Mouse (Mus musculus) neural tube, embryonic 12.5 days (tissue): ENCODE results near the gene Vmn1r85. TPM values are rescaled to one million over a fixed set of nuclear protein-coding genes. Genes with fewer than 3 reads are reported as not detected.
A peak's percentile ranks its signal among the peaks of the same experiment; 100 is the strongest.

Experiments
- ATAC-seq: fragments of 200-750 bp; cut with Nextera tagmentation; 2 replicates; pipeline ENCODE4 v1.8.0; 2017; ENCODE audit warnings: low read depth, mild to moderate bottlenecking, moderate TSS enrichment, moderate library complexity; ENCODE audit not compliant: low FRiP score
- H3K27ac ChIP-seq: fragments of 300-500 bp; sonication (generic); 2 replicates; pipeline ENCODE4 v1.5.1; 2016
- H3K27me3 ChIP-seq: fragments of 300-500 bp; sonication (generic); replicated peaks from 2 replicates; pipeline ENCODE4 v1.6.1; 2016; ENCODE audit warnings: mild to moderate bottlenecking
- H3K36me3 ChIP-seq: fragments of 300-500 bp; sonication (generic); 2 replicates; pipeline ENCODE4 v1.6.1; 2016; ENCODE audit warnings: mild to moderate bottlenecking
- H3K4me1 ChIP-seq: fragments of 300-500 bp; sonication (generic); 2 replicates; pipeline ENCODE4 v1.6.1; 2016
- H3K4me2 ChIP-seq: fragments of 300-500 bp; sonication (generic); replicated peaks from 2 replicates; pipeline ENCODE4 v1.6.1; 2016; ENCODE audit warnings: mild to moderate bottlenecking
- H3K4me3 ChIP-seq: fragments of 300-500 bp; sonication (generic); 2 replicates; pipeline ENCODE4 v1.5.1; 2016
- H3K9ac ChIP-seq: fragments of 300-500 bp; sonication (generic); 2 replicates; pipeline ENCODE4 v1.6.1; 2016; ENCODE audit warnings: mild to moderate bottlenecking
- H3K9me3 ChIP-seq: fragments of 300-500 bp; sonication (generic); 2 replicates; pipeline ENCODE4 v1.6.1; 2016; ENCODE audit warnings: mild to moderate bottlenecking
- WGBS: fragments of 180-500 bp; shearing (Covaris S2); methylation state at CpG from one replicate; pipeline ENCODE4 v1.1.7; 2016; 5-methylcytosine and 5-hydroxymethylcytosine counted together
- polyA plus RNA-seq: library from polyadenylated mRNA; unstranded; fragments of >200 nt; fragmentation: Nextera tagmentation; extraction: Ambion mirVana; gene quantifications from 2 replicates; pipeline ENCODE4 v1.2.1, GENCODE M21; 2016

The Vmn1r85 gene
- polyA plus RNA-seq, 1 experiment from 2014 or later, result not detected

- H3K27ac ChIP-seq, result no peak overlapping the region
Measured at GRCm38 (mm10) chr7:13053501-13053900, 41.5 kb downstream of the Vmn1r85 start.

GRCm38 (mm10) chr7:13053001-13053400, 42.0 kb downstream of the Vmn1r85 start:
- no peak overlapping the region for H3K9ac ChIP-seq
- no peak overlapping the region for H3K4me3 ChIP-seq
- WGBS, result 90% methylated on average over 13 of the region's 13 CpGs
- no peaks in the 10 kb centered on the region for H3K36me3 ChIP-seq
- H3K4me1 ChIP-seq, result peaks cover 6% of the 10 kb centered on the region; the same call in 1 of the 2 replicates
- H3K4me2 ChIP-seq, result no peak overlapping the region
- no peaks in the 10 kb centered on the region for H3K9me3 ChIP-seq
- H3K27me3 ChIP-seq, result no peaks in the 10 kb centered on the region
- no peak overlapping the region for H3K27ac ChIP-seq
- ATAC-seq, result no peak

More at GRCm38 (mm10) chr7:13053501-13053900, 41.5 kb downstream of the Vmn1r85 start:
- H3K36me3 ChIP-seq, result no peaks in the 10 kb centered on the region
- no peak overlapping the region for H3K4me3 ChIP-seq
- no peaks in the 10 kb centered on the region for H3K9me3 ChIP-seq
- H3K27me3 ChIP-seq, result no peaks in the 10 kb centered on the region
- H3K9ac ChIP-seq, result peak overlapping the region; percentile 62; the same call in 1 of the 2 replicates
- 94% methylated on average over 2 of the region's 2 CpGs for WGBS
- peak overlapping the region; percentile 55 for H3K4me2 ChIP-seq
- ATAC-seq, result no peak; the same call in 1 of the 2 replicates
- H3K4me1 ChIP-seq, result peaks cover 6% of the 10 kb centered on the region; the same call in 1 of the 2 replicates

- H3K27ac ChIP-seq, result no peak overlapping the region
- H3K27me3 ChIP-seq, result peaks cover 43% of the 10 kb centered on the region
- no peaks in the 10 kb centered on the region for H3K9me3 ChIP-seq
- H3K9ac ChIP-seq, result no peak overlapping the region
- no peaks in the 10 kb centered on the region for H3K36me3 ChIP-seq
- H3K4me3 ChIP-seq, result no peak overlapping the region
- H3K4me1 ChIP-seq, result peaks cover 16% of the 10 kb centered on the region
- ATAC-seq, result peak; percentile 61
- WGBS, result 7% methylated on average over 2 of the region's 2 CpGs
- no peak overlapping the region for H3K4me2 ChIP-seq
Measured at GRCm38 (mm10) chr7:13046084-13046483, 48.9 kb downstream of the Vmn1r85 start.

GRCm38 (mm10) chr7:13044254-13044625, 50.7 kb downstream of the Vmn1r85 start:
- Histone ChIP-seq H3K4me1 (peaks cover 16% of the 10 kb centered on the region), H3K9me3 (no peaks in the 10 kb centered on the region), H3K4me2 (peak overlapping the region; percentile 77), H3K27me3 (peaks cover 46% of the 10 kb centered on the region), H3K4me3 (peak overlapping the region; percentile 33), H3K27ac (no peak overlapping the region), H3K36me3 (no peaks in the 10 kb centered on the region), H3K9ac (peak overlapping the region; percentile 59)
- 3% methylated on average over 23 of the region's 23 CpGs for WGBS
- peak; percentile 37 for ATAC-seq

GRCm38 (mm10) chr7:13043445-13044253, 51.3 kb downstream of the Vmn1r85 start:
- peaks cover 21% of the 10 kb centered on the region for H3K4me1 ChIP-seq
- H3K27me3 ChIP-seq, result peaks cover 46% of the 10 kb centered on the region
- ATAC-seq, result peak; percentile 45
- H3K9me3 ChIP-seq, result no peaks in the 10 kb centered on the region
- H3K27ac ChIP-seq, result no peak overlapping the region
- H3K4me3 ChIP-seq, result peak overlapping the region; percentile 33
- WGBS, result 5% methylated on average over 88 of the region's 88 CpGs
- peak overlapping the region; percentile 59 for H3K9ac ChIP-seq
- H3K4me2 ChIP-seq, result peak overlapping the region; percentile 77
- H3K36me3 ChIP-seq, result no peaks in the 10 kb centered on the region

- Histone ChIP-seq H3K4me1 (peaks cover 22% of the 10 kb centered on the region), H3K4me2 (peak overlapping the region; percentile 77), H3K27ac (no peak overlapping the region), H3K27me3 (peaks cover 46% of the 10 kb centered on the region), H3K36me3 (no peaks in the 10 kb centered on the region), H3K4me3 (no peak overlapping the region), H3K9me3 (no peaks in the 10 kb centered on the region), H3K9ac (peak overlapping the region; percentile 59)
- no peak for ATAC-seq
- WGBS, result 43% methylated on average over 16 of the region's 16 CpGs
Measured at GRCm38 (mm10) chr7:13043120-13043444, 51.9 kb downstream of the Vmn1r85 start.

GRCm38 (mm10) chr7:13042511-13042910, 52.5 kb downstream of the Vmn1r85 start:
- H3K27ac ChIP-seq, result no peak overlapping the region
- 74% methylated on average over 6 of the region's 6 CpGs for WGBS
- peaks cover 46% of the 10 kb centered on the region for H3K27me3 ChIP-seq
- H3K36me3 ChIP-seq, result no peaks in the 10 kb centered on the region
- H3K4me3 ChIP-seq, result no peak overlapping the region
- H3K9me3 ChIP-seq, result no peaks in the 10 kb centered on the region
- ATAC-seq, result no peak
- peaks cover 22% of the 10 kb centered on the region for H3K4me1 ChIP-seq
- H3K4me2 ChIP-seq, result no peak overlapping the region
- no peak overlapping the region for H3K9ac ChIP-seq

- Histone ChIP-seq H3K27me3 (peaks cover 46% of the 10 kb centered on the region), H3K4me3 (no peak overlapping the region), H3K36me3 (peaks cover 2% of the 10 kb centered on the region), H3K9ac (no peak overlapping the region), H3K27ac (no peak overlapping the region), H3K4me2 (no peak overlapping the region), H3K4me1 (peaks cover 30% of the 10 kb centered on the region), H3K9me3 (no peaks in the 10 kb centered on the region)
- ATAC-seq, result no peak
- 67% methylated on average over 1 of the region's 1 CpGs for WGBS
Measured at GRCm38 (mm10) chr7:13041256-13041655, 53.7 kb downstream of the Vmn1r85 start.

- WGBS, result 94% methylated on average over 1 of the region's 1 CpGs
- H3K9ac ChIP-seq, result peak overlapping the region; percentile 93
- peak overlapping the region; percentile 88 for H3K4me2 ChIP-seq
- H3K4me1 ChIP-seq, result peaks cover 34% of the 10 kb centered on the region
- ATAC-seq, result no peak
- H3K27me3 ChIP-seq, result peaks cover 31% of the 10 kb centered on the region
- H3K9me3 ChIP-seq, result no peaks in the 10 kb centered on the region
- H3K27ac ChIP-seq, result no peak overlapping the region
- H3K36me3 ChIP-seq, result peaks cover 16% of the 10 kb centered on the region
- H3K4me3 ChIP-seq, result no peak overlapping the region
Measured at GRCm38 (mm10) chr7:13039181-13039580, 55.8 kb downstream of the Vmn1r85 start.

GRCm38 (mm10) chr7:13038621-13039169, 56.3 kb downstream of the Vmn1r85 start:
- Histone ChIP-seq H3K9ac (peak overlapping the region; percentile 93), H3K9me3 (no peaks in the 10 kb centered on the region), H3K4me3 (peak overlapping the region; percentile 78), H3K4me1 (peaks cover 34% of the 10 kb centered on the region), H3K27me3 (peaks cover 26% of the 10 kb centered on the region), H3K27ac (peak overlapping the region; percentile 99; the same call in 1 of the 2 replicates), H3K4me2 (peak overlapping the region; percentile 88), H3K36me3 (peaks cover 16% of the 10 kb centered on the region)
- 24% methylated on average over 15 of the region's 15 CpGs for WGBS
- no peak for ATAC-seq

GRCm38 (mm10) chr7:13037901-13038555, 56.9 kb downstream of the Vmn1r85 start, which contains the start of gene Ube2m:
Gene Ube2m, minus strand, starts transcription at chr7:13038275.
- H3K4me2 ChIP-seq, result peak within 1 kb of the TSS; percentile 88
- H3K36me3 ChIP-seq, result peaks cover 16% of the 10 kb centered on the region
- peak within 1 kb of the TSS; percentile 78 for H3K4me3 ChIP-seq
- peaks cover 19% of the 10 kb centered on the region for H3K27me3 ChIP-seq
- H3K27ac ChIP-seq, result peak within 1 kb of the TSS; percentile 99
- no peaks in the 10 kb centered on the region for H3K9me3 ChIP-seq
- WGBS, result under 1% methylated on average over 62 of the region's 65 CpGs
- H3K4me1 ChIP-seq, result peaks cover 34% of the 10 kb centered on the region
- ATAC-seq, result peak; percentile 92
- peak within 1 kb of the TSS; percentile 93 for H3K9ac ChIP-seq

GRCm38 (mm10) chr7:13037366-13037765, 57.6 kb downstream of the Vmn1r85 start:
- H3K27me3 ChIP-seq, result peaks cover 13% of the 10 kb centered on the region
- peak overlapping the region; percentile 88 for H3K4me2 ChIP-seq
- H3K4me1 ChIP-seq, result peaks cover 36% of the 10 kb centered on the region
- WGBS, result under 1% methylated on average over 25 of the region's 33 CpGs
- peak overlapping the region; percentile 93 for H3K9ac ChIP-seq
- H3K4me3 ChIP-seq, result peak overlapping the region; percentile 78
- peak overlapping the region; percentile 99; the same call in 1 of the 2 replicates for H3K27ac ChIP-seq
- no peaks in the 10 kb centered on the region for H3K9me3 ChIP-seq
- H3K36me3 ChIP-seq, result peaks cover 23% of the 10 kb centered on the region
- ATAC-seq, result no peak
